Mouse (Mus musculus): ENCODE data around the gene Polr2i.

GRCm38 (mm10) chr7:30280670-30281138 lies 49.0 kb downstream of the Polr2i start:
- TF ChIP-seq CTCF (IDR thresholded peaks at IDR 0.05; ENCODE audit: borderline replicate concordance, extremely low read depth, insufficient read depth, insufficient read length) = no peak
- no peak for TF ChIP-seq POLR2A (IDR thresholded peaks at IDR 0.05; ENCODE audit: borderline replicate concordance, extremely low read depth, insufficient read depth, insufficient read length, poor library complexity, severe bottlenecking)
